Mouse (Mus musculus) embryonic fibroblast, embryonic 13.5 days (primary cell): ENCODE measurements at regions not wholly inside any gene's neighbourhood (a gene's known extent, or its start where the extent isn't known, plus 50 kb on each side); places are given as distances from the start of the nearest gene placed in this dataset.

Experiments
- H3K27ac ChIP-seq: 2 replicates; pipeline ENCODE4 v1.5.1; 2012; ENCODE audit warnings: low read length, control low read depth, inconsistent platforms; ENCODE audit not compliant: insufficient read depth
- H3K4me1 ChIP-seq: 2 replicates; pipeline ENCODE4 v1.6.1; 2011; ENCODE audit warnings: low read length; ENCODE audit not compliant: control insufficient read depth, insufficient read depth
- H3K4me3 ChIP-seq: 2 replicates; pipeline ENCODE4 v1.5.1; 2011; ENCODE audit warnings: mild to moderate bottlenecking, control low read depth, low read length; ENCODE audit not compliant: insufficient read depth
- CTCF ChIP-seq: IDR thresholded peaks from 2 replicates; pipeline ENCODE4 v1.5.1; 2011; ENCODE audit warnings: mild to moderate bottlenecking, control low read depth, low read length, moderate library complexity, borderline replicate concordance; ENCODE audit not compliant: insufficient read depth
- POLR2A ChIP-seq: IDR thresholded peaks from 2 replicates; pipeline ENCODE4 v1.6.1; 2011; ENCODE audit warnings: low read depth, mild to moderate bottlenecking, control low read depth, low read length, moderate library complexity

GRCm38 (mm10) chr13:107585936-107586335, 458.3 kb upstream of the Smim15 start:
- TF ChIP-seq POLR2A (no peak), CTCF (no peak)

GRCm38 (mm10) chr13:107585353-107585752, 458.9 kb upstream of the Smim15 start:
- no peaks in the 10 kb centered on the region for H3K4me1 ChIP-seq
- H3K27ac ChIP-seq, result no peak overlapping the region
- H3K4me3 ChIP-seq, result no peak overlapping the region
- TF ChIP-seq POLR2A (no peak), CTCF (no peak)

More at GRCm38 (mm10) chr13:107585936-107586335, 458.3 kb upstream of the Smim15 start:
- Histone ChIP-seq H3K27ac (no peak overlapping the region), H3K4me1 (no peaks in the 10 kb centered on the region), H3K4me3 (no peak overlapping the region)

DNA sequence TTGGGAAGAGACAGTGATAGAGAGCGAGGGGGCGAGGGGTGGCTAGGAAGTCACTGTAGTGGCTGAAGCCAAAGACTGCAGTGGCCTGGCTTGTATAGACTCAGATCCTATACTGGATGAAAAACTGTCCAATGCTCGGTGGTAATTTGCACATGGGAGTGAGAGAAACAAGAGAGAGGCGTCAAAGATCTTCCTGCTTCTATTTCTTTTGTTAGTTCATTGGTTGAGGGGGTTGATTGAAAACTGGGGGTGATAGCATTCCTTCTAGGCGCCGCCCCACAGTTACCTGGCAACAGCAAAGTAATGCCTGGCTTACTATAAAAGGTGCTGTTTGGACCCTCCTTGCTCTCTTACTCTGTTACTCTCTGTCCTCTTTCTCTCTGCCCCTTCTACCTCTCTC, 465.3 kb upstream of the Smim15 start:
- no peak for TF ChIP-seq POLR2A
- TF ChIP-seq CTCF, result no peak
- H3K4me3 ChIP-seq, result no peak overlapping the region
- no peaks in the 10 kb centered on the region for H3K4me1 ChIP-seq
- H3K27ac ChIP-seq, result no peak overlapping the region

DNA sequence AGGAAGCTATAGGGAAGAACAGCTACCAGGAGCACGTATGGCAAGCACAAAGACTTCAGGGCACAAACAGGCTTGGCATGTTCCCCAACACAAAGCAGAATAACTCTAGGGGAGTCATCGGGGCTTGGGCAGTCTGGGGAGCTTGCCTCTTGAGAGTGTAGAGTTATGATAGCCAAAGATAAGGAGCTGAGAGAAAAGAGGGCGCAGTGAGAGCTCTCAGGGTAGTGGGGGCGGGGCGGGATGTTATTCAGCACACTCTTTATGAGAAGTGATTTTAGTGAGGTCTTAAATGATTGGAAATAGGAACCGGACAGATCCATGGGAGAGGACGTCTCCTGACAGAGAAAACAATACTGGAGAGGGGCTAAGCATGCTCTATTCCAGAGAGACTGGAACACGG, 466.4 kb upstream of the Smim15 start:
- Histone ChIP-seq H3K27ac (no peak overlapping the region), H3K4me1 (no peaks in the 10 kb centered on the region), H3K4me3 (no peak overlapping the region)
- no peak for TF ChIP-seq POLR2A

- Histone ChIP-seq H3K27ac (no peak overlapping the region), H3K4me3 (no peak overlapping the region), H3K4me1 (no peaks in the 10 kb centered on the region)
- TF ChIP-seq CTCF, result no peak
- no peak for TF ChIP-seq POLR2A
Observed at GRCm38 (mm10) chr13:107577272-107577671, 467.0 kb upstream of the Smim15 start.

GRCm38 (mm10) chr13:107576701-107577100, 467.5 kb upstream of the Smim15 start:
- Histone ChIP-seq H3K4me3 (no peak overlapping the region), H3K27ac (no peak overlapping the region), H3K4me1 (no peaks in the 10 kb centered on the region)
- TF ChIP-seq CTCF (no peak), POLR2A (no peak)

DNA sequence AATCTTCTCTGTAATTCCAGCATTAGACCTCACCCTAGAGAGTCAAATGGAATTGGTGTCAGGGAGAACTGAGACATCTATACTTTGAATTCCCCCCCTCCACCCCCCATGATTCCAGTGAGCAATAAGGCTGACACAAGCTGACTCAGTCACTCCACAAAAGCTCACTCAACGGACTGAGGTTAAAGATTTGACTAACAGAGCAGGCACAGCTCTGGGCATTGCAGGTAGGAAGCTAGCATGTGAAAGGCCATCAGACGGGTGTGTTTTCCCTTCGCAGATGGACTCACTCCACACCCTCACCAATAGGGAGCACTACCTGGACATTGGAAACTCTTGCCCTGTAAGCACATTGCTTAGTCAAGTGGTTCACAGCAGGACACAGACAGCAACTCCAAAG, 469.2 kb upstream of the Smim15 start:
- no peak for TF ChIP-seq POLR2A
- no peak for TF ChIP-seq CTCF
- Histone ChIP-seq H3K27ac (no peak overlapping the region), H3K4me1 (no peaks in the 10 kb centered on the region), H3K4me3 (no peak overlapping the region)

DNA sequence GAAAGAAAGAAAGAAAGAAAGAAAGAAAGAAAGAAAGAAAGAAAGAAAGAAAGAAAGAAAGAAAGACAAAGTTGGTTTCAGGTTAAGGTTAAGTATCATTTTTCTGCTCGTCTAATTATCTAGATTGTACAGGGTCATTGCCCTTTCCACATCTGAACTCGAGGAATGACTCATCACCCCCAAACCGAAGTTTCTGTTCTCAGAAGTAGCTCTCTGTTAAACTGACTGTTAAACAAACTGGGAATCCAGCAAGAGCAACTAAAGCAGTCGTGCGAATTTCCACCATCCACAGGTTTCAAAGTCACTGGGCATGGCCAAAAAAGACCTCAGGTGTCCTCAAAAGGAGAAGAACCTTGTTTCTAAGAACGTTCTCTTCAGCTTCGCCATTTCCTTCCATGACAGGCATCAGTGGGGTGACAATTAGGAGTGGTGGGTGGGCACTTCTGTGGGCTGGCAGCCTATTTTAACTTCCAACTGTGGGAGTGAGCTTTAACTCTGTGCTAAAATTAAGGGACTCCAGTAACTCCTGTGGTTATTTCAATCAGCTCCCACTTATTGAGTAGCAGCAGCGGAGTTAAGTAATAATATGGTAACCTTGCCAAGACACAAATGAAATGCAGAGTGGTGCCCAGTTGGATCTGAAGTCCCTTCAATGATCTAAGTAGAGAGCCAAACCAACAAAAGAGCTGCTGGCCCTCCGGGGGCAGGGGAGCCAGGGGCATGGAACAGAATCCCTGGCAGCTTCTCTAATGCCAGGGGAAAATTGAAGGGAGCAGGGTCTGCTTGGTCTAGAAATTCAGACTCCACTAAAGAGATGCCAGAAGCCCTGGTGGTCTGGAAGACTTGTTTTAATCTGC, 470.5 kb upstream of the Smim15 start:
- TF ChIP-seq POLR2A (no peak), CTCF (no peak)
- Histone ChIP-seq H3K4me3 (no peak overlapping the region), H3K27ac (no peak overlapping the region), H3K4me1 (no peaks in the 10 kb centered on the region)

GRCm38 (mm10) chr13:107571539-107571938, 472.7 kb upstream of the Smim15 start:
- Histone ChIP-seq H3K4me3 (no peak overlapping the region), H3K27ac (no peak overlapping the region), H3K4me1 (no peaks in the 10 kb centered on the region)
- TF ChIP-seq CTCF, result no peak
- no peak for TF ChIP-seq POLR2A

DNA sequence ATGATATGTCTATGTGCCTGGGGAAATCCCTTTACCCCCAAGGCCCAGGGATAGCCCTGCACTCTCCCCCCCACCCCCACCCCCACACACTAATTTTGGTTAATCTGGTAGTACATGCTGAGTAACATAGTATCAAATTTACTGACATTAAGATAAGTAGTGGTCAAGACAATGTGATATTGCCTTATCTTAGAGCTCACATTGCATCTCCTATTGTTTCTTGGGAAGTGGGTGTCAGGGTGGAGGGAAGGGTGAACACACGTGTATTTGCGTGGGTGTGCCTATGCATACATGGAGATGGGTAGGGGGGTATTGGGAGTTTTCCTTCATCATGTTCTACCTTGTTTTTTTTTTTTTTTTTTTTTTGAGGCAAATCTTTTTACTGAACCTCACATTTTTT, 474.8 kb upstream of the Smim15 start:
- TF ChIP-seq CTCF (no peak), POLR2A (no peak)
- Histone ChIP-seq H3K4me1 (no peaks in the 10 kb centered on the region), H3K27ac (no peak overlapping the region), H3K4me3 (no peak overlapping the region)
